In the genomic region with DNA sequence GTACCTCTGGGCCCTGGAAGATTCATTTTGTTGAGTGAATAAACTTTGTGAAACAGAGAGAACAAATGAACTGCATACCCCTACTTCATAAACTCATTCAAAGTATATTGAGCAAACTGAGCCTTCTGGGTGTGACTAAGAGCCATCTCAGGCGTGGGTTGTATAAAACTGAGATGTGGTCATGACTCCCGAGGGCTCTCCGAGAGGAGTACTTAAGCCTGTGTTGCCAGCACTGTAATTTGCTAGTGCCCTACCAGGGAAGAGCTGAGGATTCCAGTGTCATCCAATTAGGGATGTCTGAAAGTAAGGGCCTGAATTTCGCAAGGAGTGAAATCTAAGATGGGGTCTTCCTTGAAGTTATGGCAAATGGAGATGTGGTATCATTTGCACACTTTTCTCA, we compare ENCODE assay signal across 20 mouse cellular contexts. TPM values are rescaled to one million over a fixed set of nuclear protein-coding genes. Genes with fewer than 3 reads are reported as not detected.
DNase-seq lines count a peak whose midpoint lies in the region; ATAC-seq and TF ChIP-seq lines count a peak whose summit lies in the region.
"Had no signal": no experiment of that assay in that cellular context is flagged by ENCODE, and none has a peak within 500 bp of the region (broad histone marks: within the 10 kb centered on the region; RNA-seq: fewer than 3 reads in every experiment).

No protein-coding gene starts in this region.

- DNase-seq in forebrain, embryonic 10.5 days (ENCODE audit: extremely low spot score, low spot score): peak; percentile 1
- DNase-seq in heart, adult 11 months: peak; percentile 51
- no peak for DNase-seq in heart, adult 9 months (ENCODE audit: low spot score in 2 of 2)
- DNase-seq in heart, embryonic 10.5 days (ENCODE audit: low spot score): peak; percentile 56
- no peak for DNase-seq in heart, adult 2 months
- DNase-seq: adrenal gland, adult 2 months; adrenal gland, adult 8-10 months; adrenal gland, postnatal 10 days; adrenal gland, postnatal 14 days; adrenal gland, postnatal 25 days; adrenal gland, postnatal 36 days; B cell, adult 2 months; cerebellum, adult 11 months; cerebellum, adult 11-12 months; cerebellum, adult 18-20 months had no signal

- no peaks in the 10 kb centered on the region for H3K9me3 ChIP-seq in forebrain, embryonic 10.5 days
- H3K9me3 ChIP-seq in forebrain, embryonic 16.5 days (ENCODE audit: control insufficient read depth, low read length): no peaks in the 10 kb centered on the region
- no peaks in the 10 kb centered on the region for H3K9me3 ChIP-seq in heart, embryonic 10.5 days
- H3K9me3 ChIP-seq: G1E had no signal

- TF ChIP-seq POLR2A in heart, adult 2 months (IDR thresholded peaks at IDR 0.05; ENCODE audit: insufficient read depth, low read depth, low read length): no peak

- H3K4me3 ChIP-seq in forebrain, embryonic 10.5 days: no peak overlapping the region
- no peak overlapping the region for H3K4me3 ChIP-seq in forebrain, embryonic 16.5 days (replicated peaks; ENCODE audit: low read length)
- H3K4me3 ChIP-seq in heart, embryonic 10.5 days: no peak overlapping the region
- H3K4me3 ChIP-seq in heart, adult 2 months: no peak overlapping the region

- H3K36me3 ChIP-seq in forebrain, embryonic 10.5 days (replicated peaks): no peaks in the 10 kb centered on the region
- no peaks in the 10 kb centered on the region for H3K36me3 ChIP-seq in forebrain, embryonic 16.5 days (ENCODE audit: control insufficient read depth, insufficient read depth)
- no peaks in the 10 kb centered on the region for H3K36me3 ChIP-seq in heart, embryonic 10.5 days
- no peaks in the 10 kb centered on the region for H3K36me3 ChIP-seq in heart, adult 2 months (ENCODE audit: control insufficient read depth, insufficient read depth, low read length)
- H3K36me3 ChIP-seq: G1E had no signal

- no peak overlapping the region for H3K4me2 ChIP-seq in forebrain, embryonic 16.5 days (ENCODE audit: low read length)

- WGBS in forebrain, embryonic 10.5 days: 90% methylated on average over 4 of the region's 4 CpGs
- 92% methylated on average over 4 of the region's 4 CpGs for WGBS in forebrain, embryonic 16.5 days
- 84% methylated on average over 4 of the region's 4 CpGs for WGBS in heart, embryonic 10.5 days
- WGBS in heart, adult 2 months: 92% methylated on average over 4 of the region's 4 CpGs

- H3K27ac ChIP-seq in forebrain, embryonic 10.5 days: no peak overlapping the region
- no peak overlapping the region for H3K27ac ChIP-seq in forebrain, embryonic 16.5 days (ENCODE audit: low read length)
- H3K27ac ChIP-seq in heart, embryonic 10.5 days: no peak overlapping the region
- no peak overlapping the region for H3K27ac ChIP-seq in heart, adult 2 months

- no peak for TF ChIP-seq EP300 in heart, adult 2 months (IDR thresholded peaks at IDR 0.05; ENCODE audit: insufficient read depth, low read depth, low read length)

- TF ChIP-seq CTCF in heart, adult 2 months (IDR thresholded peaks at IDR 0.05): no peak

- no peak for ATAC-seq in forebrain, embryonic 16.5 days
- ATAC-seq: activated CD4-positive, CD25-positive, alpha-beta regulatory T cell, adult 4 months; CD4-positive, CD25-positive, alpha-beta regulatory T cell, adult 4 months; Patski had no signal

- intact Hi-C loops in heart, adult 2 months (cut with DNase I): no loop called here

- no peaks in the 10 kb centered on the region for H3K79me2 ChIP-seq in heart, adult 2 months (replicated peaks; ENCODE audit: control insufficient read depth, insufficient read depth, low read length)

- H3K9ac ChIP-seq in forebrain, embryonic 16.5 days (replicated peaks; ENCODE audit: low read depth, low read length): no peak overlapping the region
- H3K9ac ChIP-seq in heart, adult 2 months (ENCODE audit: low read depth, low read length): no peak overlapping the region

- H3K27me3 ChIP-seq in forebrain, embryonic 10.5 days (ENCODE audit: poor library complexity, severe bottlenecking): no peaks in the 10 kb centered on the region; the same call in 1 of the 2 replicates
- H3K27me3 ChIP-seq in forebrain, embryonic 16.5 days (replicated peaks; ENCODE audit: control insufficient read depth, insufficient read depth, low read length): no peaks in the 10 kb centered on the region
- no peaks in the 10 kb centered on the region for H3K27me3 ChIP-seq in heart, embryonic 10.5 days (ENCODE audit: insufficient read depth, poor library complexity, severe bottlenecking)
- H3K27me3 ChIP-seq in heart, adult 2 months (ENCODE audit: control insufficient read depth, insufficient read depth, low read length): no peaks in the 10 kb centered on the region
- H3K27me3 ChIP-seq: Patski had no signal

- peaks cover 6% of the 10 kb centered on the region for H3K4me1 ChIP-seq in forebrain, embryonic 10.5 days
- H3K4me1 ChIP-seq in forebrain, embryonic 16.5 days (replicated peaks; ENCODE audit: control insufficient read depth, insufficient read depth, low read length): no peaks in the 10 kb centered on the region
- peaks cover 28% of the 10 kb centered on the region for H3K4me1 ChIP-seq in heart, embryonic 10.5 days
- no peaks in the 10 kb centered on the region for H3K4me1 ChIP-seq in heart, adult 2 months (ENCODE audit: control insufficient read depth, insufficient read depth, low read length)

RNA-seq across cellular contexts. Expression of a gene that starts 30.7 kb away (rescaled TPM):
- polyA plus RNA-seq in forebrain, embryonic 10.5 days (2016; fragmentation: Nextera tagmentation; extraction: Ambion mirVana): 106 and 110 TPM in 2 replicates
- polyA plus RNA-seq in forebrain, embryonic 16.5 days (2015; fragmentation: Nextera tagmentation; extraction: Ambion mirVana): 68.7 and 85.1 TPM in 2 replicates
- polyA plus RNA-seq in heart, embryonic 10.5 days (2016; fragmentation: Nextera tagmentation; extraction: Ambion mirVana): 159 and 166 TPM in 2 replicates
- total RNA-seq in heart, adult 2 months (2021): 10 to 100 TPM; 23.6 to 23.8 TPM
- 19.3 and 20.4 TPM in 2 replicates for polyA plus RNA-seq in heart, adult 2 months (2012; rRNA removed)
- total RNA-seq: G1E had no signal

Comparison
In these comparisons a context has a peak if more than half of its experiments do, and no peak if none do; other contexts are left out.
1. DNase-seq: peak in forebrain, embryonic 10.5 days (single experiment), heart, adult 11 months (single experiment) and heart, embryonic 10.5 days (single experiment); none in heart, adult 9 months (0 of 2) and heart, adult 2 months (0 of 2).